Mouse (Mus musculus) embryonic fibroblast, embryonic 13.5 days (primary cell): ENCODE measurements at regions not wholly inside any gene's neighbourhood (a gene's known extent, or its start where the extent isn't known, plus 50 kb on each side); places are given as distances from the start of the nearest gene placed in this dataset.

Source experiments
- H3K27ac ChIP-seq: 2 replicates; pipeline ENCODE4 v1.5.1; 2012; ENCODE audit warnings: low read length, control low read depth, inconsistent platforms; ENCODE audit not compliant: insufficient read depth
- H3K4me1 ChIP-seq: 2 replicates; pipeline ENCODE4 v1.6.1; 2011; ENCODE audit warnings: low read length; ENCODE audit not compliant: control insufficient read depth, insufficient read depth
- H3K4me3 ChIP-seq: 2 replicates; pipeline ENCODE4 v1.5.1; 2011; ENCODE audit warnings: mild to moderate bottlenecking, control low read depth, low read length; ENCODE audit not compliant: insufficient read depth
- CTCF ChIP-seq: IDR thresholded peaks from 2 replicates; pipeline ENCODE4 v1.5.1; 2011; ENCODE audit warnings: mild to moderate bottlenecking, control low read depth, low read length, moderate library complexity, borderline replicate concordance; ENCODE audit not compliant: insufficient read depth
- POLR2A ChIP-seq: IDR thresholded peaks from 2 replicates; pipeline ENCODE4 v1.6.1; 2011; ENCODE audit warnings: low read depth, mild to moderate bottlenecking, control low read depth, low read length, moderate library complexity

GRCm38 (mm10) chr12:90893655-90894370 lies 155.6 kb upstream of the Dio2 start:
- no peak overlapping the region for H3K27ac ChIP-seq
- no peak overlapping the region for H3K4me3 ChIP-seq
- H3K4me1 ChIP-seq: no peaks in the 10 kb centered on the region
- no peak for TF ChIP-seq CTCF
- no peak for TF ChIP-seq POLR2A

- Histone ChIP-seq H3K4me1 (no peaks in the 10 kb centered on the region), H3K27ac (no peak overlapping the region), H3K4me3 (no peak overlapping the region)
- no peak for TF ChIP-seq CTCF
- no peak for TF ChIP-seq POLR2A
These were observed 138.2 kb upstream of the Dio2 start for GRCm38 (mm10) chr12:90876230-90877005.

GRCm38 (mm10) chr12:90874840-90875239 lies 136.6 kb upstream of the Dio2 start:
- TF ChIP-seq CTCF (no peak), POLR2A (no peak)
- Histone ChIP-seq H3K27ac (no peak overlapping the region), H3K4me3 (no peak overlapping the region), H3K4me1 (no peaks in the 10 kb centered on the region)

- Histone ChIP-seq H3K4me3 (no peak overlapping the region), H3K4me1 (no peaks in the 10 kb centered on the region), H3K27ac (no peak overlapping the region)
- no peak for TF ChIP-seq POLR2A
- no peak for TF ChIP-seq CTCF
These were observed 135.7 kb upstream of the Dio2 start for GRCm38 (mm10) chr12:90873959-90874358.

GRCm38 (mm10) chr12:90866597-90866996 lies 128.4 kb upstream of the Dio2 start:
- H3K27ac ChIP-seq: no peak overlapping the region
- no peaks in the 10 kb centered on the region for H3K4me1 ChIP-seq
- TF ChIP-seq POLR2A (no peak), CTCF (no peak)
- H3K4me3 ChIP-seq: no peak overlapping the region

GRCm38 (mm10) chr12:90862632-90863031 lies 124.4 kb upstream of the Dio2 start:
- TF ChIP-seq POLR2A: no peak
- TF ChIP-seq CTCF: no peak
- Histone ChIP-seq H3K27ac (no peak overlapping the region), H3K4me1 (no peaks in the 10 kb centered on the region), H3K4me3 (no peak overlapping the region)

GRCm38 (mm10) chr12:90857746-90858145 lies 119.5 kb upstream of the Dio2 start:
- no peak overlapping the region for H3K27ac ChIP-seq
- TF ChIP-seq CTCF (no peak), POLR2A (no peak)

GRCm38 (mm10) chr12:90810666-90811065 lies 72.4 kb upstream of the Dio2 start:
- no peak for TF ChIP-seq CTCF
- TF ChIP-seq POLR2A: no peak
- Histone ChIP-seq H3K27ac (no peak overlapping the region), H3K4me1 (no peaks in the 10 kb centered on the region), H3K4me3 (no peak overlapping the region)

More at GRCm38 (mm10) chr12:90857746-90858145, 119.5 kb upstream of the Dio2 start:
- no peak overlapping the region for H3K4me3 ChIP-seq
- no peaks in the 10 kb centered on the region for H3K4me1 ChIP-seq

GRCm38 (mm10) chr12:90790562-90790961 lies 52.3 kb upstream of the Dio2 start:
- no peak overlapping the region for H3K4me3 ChIP-seq
- no peaks in the 10 kb centered on the region for H3K4me1 ChIP-seq
- no peak for TF ChIP-seq CTCF
- no peak for TF ChIP-seq POLR2A
- no peak overlapping the region for H3K27ac ChIP-seq
